Mouse (Mus musculus) layer of hippocampus, postnatal 36 days (tissue): ENCODE results near the gene Arhgef17. TPM values are rescaled to one million over a fixed set of nuclear protein-coding genes. Genes with fewer than 3 reads are reported as not detected.

Experiments used
- DNase-seq, 2 experiments: peaks; one replicate each; pipeline ENCODE4 v3.0.0; 2022
- total RNA-seq, 2 experiments: library from RNA; stranded (reverse); gene quantifications; 2 replicates each; pipeline ENCODE4 v1.2.3; 2021

The Arhgef17 gene
- total RNA-seq, 2 experiments from 2014 or later = 152 to 158 TPM

DNA sequence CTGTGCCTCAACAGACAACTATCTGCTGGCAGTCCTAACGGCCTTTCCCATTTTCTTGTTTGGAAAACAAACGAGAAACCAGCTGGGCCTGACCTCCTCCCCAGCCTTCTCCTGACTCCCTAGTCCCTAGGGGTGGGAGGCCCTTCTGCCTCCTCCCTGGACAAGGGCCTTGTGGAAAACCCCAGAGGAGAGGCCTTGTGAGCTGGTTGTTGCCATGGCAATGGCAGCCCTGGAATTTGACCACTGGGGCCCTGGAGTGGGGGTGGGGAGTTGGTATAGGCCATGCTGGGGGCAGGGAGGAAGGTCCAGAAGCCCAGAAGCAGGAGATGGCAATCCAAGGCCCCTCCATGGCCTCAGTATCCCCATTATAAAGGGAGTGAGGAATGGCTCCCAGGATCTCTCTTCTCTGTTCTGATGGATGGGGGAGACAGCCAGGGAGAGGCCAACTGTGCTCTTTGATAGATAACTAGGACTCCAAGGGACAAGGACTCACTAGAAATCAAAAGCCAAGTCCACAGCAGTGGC is 20.6 kb downstream of the Arhgef17 start:
- DNase-seq = no peak

GRCm38 (mm10) chr7:100908567-100908966 is 23.3 kb downstream of the Arhgef17 start:
- no peak for DNase-seq

DNA sequence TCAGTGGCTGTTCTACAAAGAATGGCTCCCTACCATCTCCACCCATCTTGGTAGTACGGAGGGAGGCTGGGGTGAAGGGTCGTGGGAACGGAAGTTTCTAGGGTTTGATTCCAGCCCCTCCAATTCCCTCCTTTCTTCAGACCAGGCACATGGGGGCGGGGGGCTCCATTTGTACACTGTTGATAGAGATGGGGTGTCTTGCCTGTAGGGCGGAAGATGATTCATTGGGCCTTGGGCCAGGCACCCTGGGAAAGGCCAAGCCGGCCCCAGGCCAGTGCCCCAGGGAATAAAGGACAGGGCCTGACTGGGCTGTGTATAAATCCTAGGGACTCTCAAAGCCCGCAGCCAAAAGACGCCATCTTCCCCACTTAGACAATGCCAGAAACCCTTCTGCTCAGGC is 23.8 kb downstream of the Arhgef17 start:
- DNase-seq = no peak

GRCm38 (mm10) chr7:100907231-100907630 is 24.7 kb downstream of the Arhgef17 start:
- DNase-seq = peak; percentile 76 to 80

DNA sequence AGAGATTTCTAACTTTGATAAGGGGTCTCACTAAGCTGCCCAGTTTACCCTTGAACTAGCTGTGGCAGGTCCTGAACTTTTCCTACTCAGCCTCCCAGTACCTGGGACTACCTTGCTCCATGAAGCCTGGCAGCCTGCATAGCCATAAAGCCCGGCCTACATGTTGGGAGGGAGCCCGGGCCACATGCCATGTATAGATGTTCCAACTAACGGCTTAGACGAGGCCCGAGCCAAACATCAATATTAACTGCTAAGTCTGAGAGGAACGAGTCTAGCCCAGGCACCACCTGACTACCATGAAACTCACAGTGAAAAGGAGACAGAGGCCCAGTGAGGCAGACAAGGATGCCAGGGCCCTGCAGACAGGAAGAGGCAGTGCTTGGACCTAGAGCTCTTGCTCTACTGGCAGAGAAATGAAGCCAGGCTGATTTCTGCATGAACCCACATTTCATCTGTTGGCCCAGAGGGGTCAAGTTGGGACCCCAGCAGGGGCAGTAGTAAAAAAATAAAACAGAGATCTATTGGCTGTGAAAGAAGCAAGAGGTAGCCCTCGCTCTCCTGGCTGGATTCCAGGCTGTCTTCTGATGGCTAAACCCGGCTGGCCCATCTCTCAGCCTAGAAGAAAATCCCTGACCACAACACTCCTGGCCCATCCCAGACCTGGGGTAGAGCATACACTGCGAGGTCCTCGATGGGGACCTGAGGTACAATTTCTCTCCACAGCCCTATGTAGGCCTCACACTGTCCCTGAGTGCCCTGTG is 25.7 kb downstream of the Arhgef17 start:
- DNase-seq = no peak

- DNase-seq = no peak
Observed at GRCm38 (mm10) chr7:100905037-100905436, 26.9 kb downstream of the Arhgef17 start.

GRCm38 (mm10) chr7:100904612-100905011 is 27.3 kb downstream of the Arhgef17 start:
- no peak for DNase-seq

DNA sequence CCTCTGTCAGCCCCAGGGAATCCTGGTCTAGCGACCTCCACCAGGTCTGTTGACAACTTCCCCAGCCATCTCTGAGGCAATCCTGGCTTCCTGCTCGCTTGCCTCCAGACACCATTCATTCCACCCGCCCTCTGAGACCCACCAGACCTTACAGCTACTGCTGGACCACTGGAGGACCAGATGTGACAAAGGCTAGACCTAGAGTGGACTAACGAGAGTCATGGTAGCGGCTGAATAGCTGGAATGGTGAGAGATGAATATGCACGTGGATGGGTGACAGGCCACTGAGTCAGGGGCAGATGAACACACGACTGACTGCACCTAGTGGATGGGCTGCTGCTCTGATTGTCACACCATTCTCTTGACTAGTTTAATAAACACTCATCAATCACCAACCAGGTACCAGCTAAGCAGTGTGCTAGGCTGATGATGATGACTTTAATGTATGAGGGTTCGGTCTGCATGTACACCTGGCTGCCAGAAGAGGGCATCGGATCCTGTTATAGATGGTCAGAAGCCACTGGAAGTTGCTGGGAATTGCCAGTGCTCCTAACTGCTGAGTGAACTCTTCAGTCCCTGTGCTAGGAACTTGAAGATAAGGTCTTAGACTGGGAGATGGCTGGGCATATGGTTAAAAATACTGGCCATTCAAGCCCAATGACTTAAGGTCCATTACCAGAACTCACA is 29.3 kb downstream of the Arhgef17 start:
- DNase-seq = no peak

DNA sequence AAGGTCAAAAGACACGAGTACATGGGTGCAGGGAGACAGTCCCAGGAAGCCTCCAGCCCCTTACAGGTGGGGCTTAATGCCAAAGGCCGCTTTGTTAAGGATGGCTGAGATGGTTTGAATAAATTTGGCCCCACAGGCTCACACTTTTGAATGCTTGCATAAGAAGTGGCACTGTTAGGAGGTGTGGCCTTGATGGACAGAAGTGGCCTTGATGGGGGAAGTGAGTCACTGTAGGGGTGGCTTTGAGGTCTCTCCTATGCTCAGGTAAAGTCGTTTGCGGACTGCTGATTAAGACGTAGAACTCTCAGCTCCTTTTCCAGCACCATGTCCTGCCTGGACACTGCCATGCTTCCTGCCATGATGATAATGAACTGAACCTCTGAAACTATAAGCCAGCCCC is 34.1 kb downstream of the Arhgef17 start:
- no peak for DNase-seq

- no peak for DNase-seq
Observed at GRCm38 (mm10) chr7:100894833-100895226, 37.1 kb downstream of the Arhgef17 start.

DNA sequence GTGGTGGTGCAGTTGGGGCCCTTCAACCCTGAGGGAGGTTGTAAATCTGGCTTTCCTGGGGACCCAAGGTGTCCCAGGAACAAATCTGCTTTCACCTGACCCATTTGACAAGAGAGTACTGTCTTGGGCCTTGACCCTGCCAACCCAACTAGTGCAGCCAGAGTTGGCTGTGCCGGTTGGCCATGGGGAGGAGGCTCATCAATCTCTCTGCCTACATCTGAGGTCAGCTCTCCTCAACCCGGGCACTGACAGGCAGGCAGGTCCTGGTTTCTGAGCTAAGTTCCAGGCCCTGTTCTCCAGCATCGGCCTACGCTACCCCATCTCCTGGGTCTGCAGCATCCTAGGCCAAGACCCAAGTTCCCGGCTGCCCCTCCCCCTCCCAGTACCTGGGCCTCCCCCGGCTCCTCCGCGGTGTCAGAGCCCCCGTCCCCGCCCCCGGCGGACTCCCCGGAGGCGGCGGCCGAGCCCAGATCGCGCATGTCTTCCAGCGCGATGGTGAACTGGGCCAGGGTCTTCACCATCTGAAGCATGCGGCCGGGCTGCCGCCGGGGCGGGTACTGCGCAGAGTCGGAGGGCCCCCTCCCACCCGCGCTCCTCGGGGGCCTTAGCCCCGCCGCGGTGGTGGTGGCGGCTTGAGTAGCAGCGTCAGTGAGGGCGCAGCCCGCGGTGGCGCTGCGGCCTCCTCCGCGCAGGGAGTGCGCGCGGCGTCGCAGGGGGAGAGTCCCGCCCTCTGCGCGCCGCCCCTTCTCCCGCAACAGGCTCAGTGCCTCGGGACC is 37.7 kb downstream of the Arhgef17 start:
- peak; percentile 59 to 60 for DNase-seq

DNA sequence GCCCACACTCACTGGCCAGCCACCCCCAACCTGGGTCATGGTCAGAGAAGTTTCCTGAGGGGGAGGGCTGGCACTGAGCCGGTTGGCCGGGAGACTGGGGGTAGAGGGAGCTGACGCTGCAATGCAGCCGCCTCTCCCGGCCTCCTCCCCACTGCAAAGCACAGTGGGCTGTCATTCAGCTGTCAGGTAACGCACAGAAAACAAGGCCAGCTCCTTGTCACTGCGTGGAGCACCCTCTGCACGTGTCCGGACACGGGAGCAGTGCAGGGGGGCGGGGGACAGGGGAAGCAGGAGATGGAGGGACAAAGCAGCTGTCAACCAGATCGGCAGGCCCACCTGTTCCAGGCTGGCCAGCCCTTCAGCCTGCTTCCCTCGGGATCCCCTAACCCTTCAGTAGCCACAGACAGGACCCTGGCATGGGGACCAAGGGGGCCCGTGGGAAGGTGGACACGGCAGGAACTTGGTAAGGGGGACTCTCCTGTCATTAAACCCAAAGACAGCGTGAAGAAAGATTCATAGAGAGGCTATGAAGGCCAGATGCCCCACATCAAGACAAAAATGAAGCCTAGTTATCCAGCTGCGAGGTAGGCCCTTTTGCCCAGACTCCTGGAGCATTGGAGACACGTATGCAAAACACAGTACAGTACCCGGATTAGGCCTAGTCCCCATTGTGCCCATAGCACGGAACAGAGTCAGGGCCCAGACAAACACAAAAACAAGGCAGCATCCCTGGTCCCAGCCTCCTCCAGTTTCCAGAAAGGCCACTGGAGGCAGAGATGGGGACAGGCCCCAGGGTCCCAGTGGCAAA is 38.5 kb downstream of the Arhgef17 start:
- DNase-seq = peak; percentile 30 to 55

DNA sequence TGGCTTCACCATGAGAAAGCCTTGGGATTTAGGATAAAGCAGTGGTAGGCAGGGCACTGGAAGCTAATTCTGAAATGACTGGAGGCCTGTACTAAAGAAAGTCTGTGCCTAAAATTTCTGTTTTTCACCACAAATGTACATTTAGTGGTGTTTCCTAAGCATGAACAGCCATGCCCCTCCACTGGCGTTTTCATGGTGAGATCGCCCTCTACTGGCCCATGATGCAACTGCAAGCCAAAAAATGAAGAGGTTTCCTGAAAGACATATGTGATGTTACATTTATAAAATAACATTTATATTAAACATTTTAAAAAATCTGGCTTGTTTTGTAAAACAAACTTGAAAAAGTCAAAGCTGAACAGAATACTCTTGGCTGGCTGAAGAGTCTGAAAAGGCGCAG is 45.4 kb downstream of the Arhgef17 start:
- peak in 1 of 2 experiments; percentile 64 for DNase-seq

- no peak for DNase-seq
Observed at GRCm38 (mm10) chr7:100884460-100884859, 47.4 kb downstream of the Arhgef17 start.

GRCm38 (mm10) chr7:100881950-100882349 is 50.0 kb downstream of the Arhgef17 start:
- no peak for DNase-seq

GRCm38 (mm10) chr7:100881531-100881930 is 50.4 kb downstream of the Arhgef17 start:
- no peak for DNase-seq

GRCm38 (mm10) chr7:100879595-100879994 is 52.3 kb downstream of the Arhgef17 start:
- DNase-seq = no peak

- no peak for DNase-seq
Observed at GRCm38 (mm10) chr7:100876771-100877170, 55.1 kb downstream of the Arhgef17 start.

GRCm38 (mm10) chr7:100876293-100876692 is 55.6 kb downstream of the Arhgef17 start:
- DNase-seq = no peak

- DNase-seq = no peak
Observed at GRCm38 (mm10) chr7:100875822-100876221, 56.1 kb downstream of the Arhgef17 start.

- no peak for DNase-seq
Observed at GRCm38 (mm10) chr7:100873197-100873596, 58.7 kb downstream of the Arhgef17 start.

DNA sequence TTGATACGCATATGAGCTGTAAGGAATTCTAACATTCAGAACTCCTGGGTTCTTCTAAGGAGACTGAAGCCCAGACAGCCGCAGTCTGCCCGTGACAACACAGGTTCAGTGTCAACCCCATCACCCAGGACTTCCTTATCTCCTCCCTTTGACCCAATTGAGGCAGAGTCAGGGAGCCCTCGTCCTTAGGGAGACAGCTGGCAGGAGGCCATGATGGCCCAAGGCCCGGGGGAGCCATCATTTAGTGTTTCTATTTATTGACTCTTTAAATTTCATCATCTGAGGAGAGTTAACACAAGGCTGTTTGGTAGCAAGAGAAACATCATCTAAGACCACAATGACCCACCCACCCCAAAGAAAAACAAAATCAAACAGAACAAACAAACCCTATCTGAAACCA is 60.0 kb downstream of the Arhgef17 start:
- DNase-seq = no peak
